Mouse (Mus musculus) frontal cortex, adult 2 months (tissue): Measurements from ENCODE around the gene Pank4. TPM values are rescaled to one million over a fixed set of nuclear protein-coding genes. Genes with fewer than 3 reads are reported as not detected.

ENCODE experiments used
- polyA plus RNA-seq: library from polyadenylated mRNA; depleted of rRNA; stranded (reverse); fragments of >200 nt; gene quantifications from 2 replicates; pipeline ENCODE4 v1.2.3, GENCODE M21; 2012; rRNA removed

Gene Pank4
- polyA plus RNA-seq, 1 experiment: 73.0 TPM

Other genes with a start within 250 kb of the Pank4 start
- 2.1 and 2.3 TPM in 2 replicates for gene Ttc34, start 126.7 kb upstream of the Pank4 start, polyA plus RNA-seq
- 0.38 and 0.52 TPM in 2 replicates for gene Mmel1, start 94.5 kb upstream of the Pank4 start, polyA plus RNA-seq
- 121 and 126 TPM in 2 replicates for gene Fam213b, start 65.0 kb upstream of the Pank4 start, polyA plus RNA-seq
- 1.7 and 1.9 TPM in 2 replicates for gene Tnfrsf14, start 35.6 kb upstream of the Pank4 start, polyA plus RNA-seq
- 45.3 and 68.8 TPM in 2 replicates for gene Hes5, start 3.2 kb upstream of the Pank4 start, polyA plus RNA-seq
- gene Plch2, start 92.7 kb downstream of the Pank4 start, polyA plus RNA-seq: 89.8 and 98.3 TPM in 2 replicates
- gene Pex10, start 102.9 kb downstream of the Pank4 start, polyA plus RNA-seq: 16.7 and 21.1 TPM in 2 replicates
- 83.4 and 84.4 TPM in 2 replicates for gene Rer1, start 122.3 kb downstream of the Pank4 start, polyA plus RNA-seq
- 18.6 and 22.0 TPM in 2 replicates for gene Morn1, start 122.5 kb downstream of the Pank4 start, polyA plus RNA-seq